Mouse (Mus musculus) frontal cortex, postnatal 10 days (tissue): ENCODE measurements around the gene Zfyve27.

ENCODE experiments used
- DNase-seq, 2 experiments: peaks; one replicate each; pipeline ENCODE4 v3.0.0; 2022; ENCODE audit warnings: low spot score in 2 of 2, mixed read lengths in 1 of 2

Gene Zfyve27

DNA sequence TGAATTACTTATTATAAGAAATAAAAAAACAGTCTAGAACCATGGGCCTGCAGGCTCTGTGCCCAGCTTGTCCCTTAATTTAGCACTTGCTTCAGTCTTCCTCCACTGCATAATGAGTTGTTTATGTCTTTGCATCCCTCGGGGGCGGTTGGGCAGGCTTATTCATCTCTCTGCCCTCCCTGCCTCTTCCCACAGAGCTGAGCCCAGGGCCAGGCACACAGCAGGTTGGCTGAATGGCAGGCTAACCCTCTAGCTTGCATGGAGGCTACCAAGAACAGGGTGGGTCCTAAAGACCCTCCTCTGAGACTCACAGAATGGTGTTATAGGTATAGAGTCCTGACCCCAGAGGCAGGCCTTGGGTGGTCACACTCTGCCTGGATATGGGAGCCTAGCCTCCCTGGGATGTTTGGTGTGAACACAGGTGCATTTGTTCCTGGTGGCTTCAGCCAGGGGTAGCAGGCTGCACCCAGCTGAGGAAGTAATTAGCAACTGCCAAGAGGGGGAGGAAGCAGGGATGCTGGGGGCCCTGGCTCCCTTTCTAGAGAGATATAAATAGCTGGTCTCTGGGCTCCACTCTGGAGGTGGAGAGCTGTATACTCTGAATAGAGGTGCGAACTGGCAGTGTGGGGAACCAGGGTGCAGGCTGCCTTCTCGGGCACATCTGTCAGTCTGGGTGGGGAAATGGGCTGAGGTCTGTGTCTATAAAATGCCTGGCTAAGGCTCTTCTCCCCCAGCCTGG is 74.0 kb downstream of the Zfyve27 start:
- DNase-seq = peak in 1 of 2 experiments; percentile 33

DNA sequence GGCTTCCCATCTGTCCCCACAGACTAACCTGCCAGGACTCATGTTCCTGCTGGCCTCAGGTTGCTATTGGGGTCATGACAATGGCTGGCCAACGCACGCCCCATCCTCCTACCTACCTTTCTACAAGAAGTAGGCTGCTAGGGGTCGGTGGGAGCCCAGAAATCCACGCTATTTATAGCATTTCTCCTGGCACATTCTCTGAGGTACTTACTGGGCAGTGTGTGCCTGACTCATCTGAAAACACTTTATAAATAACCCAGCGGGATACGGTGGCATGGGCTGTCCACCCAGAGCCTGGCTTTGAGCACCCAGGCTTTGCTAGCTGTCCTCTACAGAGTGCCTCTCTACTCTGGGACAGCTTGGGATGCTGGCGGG is 74.6 kb downstream of the Zfyve27 start:
- DNase-seq = no peak

DNA sequence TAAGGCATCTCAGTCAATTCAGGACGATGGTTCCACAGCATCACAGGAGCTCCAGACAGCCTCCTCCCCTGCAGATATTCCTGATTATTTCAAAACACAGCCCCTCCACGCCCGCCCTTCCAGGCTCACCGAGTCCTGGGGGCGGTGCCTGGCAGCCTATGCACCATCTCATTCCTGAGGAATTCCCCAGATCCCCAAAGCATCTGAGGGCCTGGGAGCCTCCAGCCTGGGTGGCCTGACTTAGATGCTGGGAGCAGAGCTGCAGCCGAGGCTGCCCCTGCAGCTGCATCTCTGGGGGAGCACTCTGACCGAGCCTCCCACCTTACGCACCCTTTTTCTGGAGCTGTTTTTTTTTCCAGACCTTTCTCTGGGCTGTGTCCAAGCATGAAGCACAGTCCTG is 77.1 kb downstream of the Zfyve27 start:
- no peak for DNase-seq

DNA sequence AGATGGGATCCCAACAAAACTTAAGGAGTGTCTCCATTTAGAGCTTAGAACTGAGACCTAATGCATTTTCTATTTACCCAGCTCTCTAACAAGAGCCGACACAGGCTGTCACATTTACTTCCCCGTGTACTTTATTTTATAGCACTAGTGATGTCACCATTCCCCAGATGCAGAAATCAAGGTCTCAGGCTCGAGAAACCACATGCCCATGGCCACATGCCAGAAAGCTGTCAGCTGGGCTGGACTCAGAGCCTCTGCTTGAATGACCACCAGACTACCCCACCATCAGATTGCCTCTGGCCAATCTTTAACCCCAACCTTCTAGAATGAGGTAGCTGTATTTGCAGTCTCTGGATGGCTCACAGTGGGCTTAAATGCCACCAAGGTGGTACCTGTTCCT is 79.7 kb downstream of the Zfyve27 start:
- no peak for DNase-seq
